Mouse (Mus musculus): Measurements from ENCODE around the gene Btnl2. TPM values are rescaled to one million over a fixed set of nuclear protein-coding genes. Genes with fewer than 3 reads are reported as not detected.

The Btnl2 gene
- total RNA-seq, 1 experiment, result not detected

DNA sequence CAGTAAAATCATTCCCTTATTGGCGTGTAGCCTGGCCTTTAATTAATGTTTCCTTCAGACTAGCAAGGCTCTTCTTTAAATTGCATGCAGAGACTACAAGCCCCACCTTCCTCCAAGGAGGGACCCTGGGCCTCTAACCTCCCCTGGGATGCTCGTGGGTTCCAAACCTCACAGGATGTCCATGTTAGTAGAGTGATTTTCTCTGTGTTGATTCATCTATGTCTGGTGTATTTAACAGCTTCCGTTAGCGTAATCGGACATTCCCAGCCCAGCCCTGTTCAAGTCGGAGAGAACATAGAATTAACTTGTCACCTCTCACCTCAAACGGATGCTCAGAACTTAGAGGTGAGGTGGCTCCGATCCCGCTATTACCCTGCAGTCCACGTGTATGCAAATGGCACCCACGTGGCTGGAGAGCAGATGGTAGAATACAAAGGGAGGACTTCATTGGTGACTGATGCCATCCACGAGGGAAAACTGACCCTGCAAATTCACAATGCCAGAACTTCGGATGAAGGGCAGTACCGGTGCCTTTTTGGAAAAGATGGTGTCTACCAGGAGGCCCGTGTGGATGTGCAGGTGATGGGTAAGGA, 8.4 kb downstream of the Btnl2 start:
- no peak for DNase-seq (ENCODE audit: low read depth, low spot score)
- no peaks in the 10 kb centered on the region for H3K4me1 ChIP-seq (ENCODE audit: control insufficient read depth in 2 of 2, insufficient read depth in 2 of 2, low read length in 2 of 2, poor library complexity in 1 of 2)
- TF ChIP-seq MAFK (IDR thresholded peaks at IDR 0.05; ENCODE audit: insufficient read depth, low read depth, low read length), result no peak
- TF ChIP-seq HCFC1 (IDR thresholded peaks at IDR 0.05; ENCODE audit: borderline replicate concordance, insufficient read depth, low read length), result no peak
- H3K27ac ChIP-seq (ENCODE audit: insufficient read depth, low read depth, low read length, poor library complexity, severe bottlenecking), result no peak overlapping the region
- H3K9me3 ChIP-seq (ENCODE audit: control insufficient read depth, insufficient read depth, low read depth, low read length), result no peaks in the 10 kb centered on the region
- no peak overlapping the region for H3K4me3 ChIP-seq (ENCODE audit: insufficient read depth in 1 of 2, low read depth in 1 of 2, low read length in 2 of 2, poor library complexity in 1 of 2, severe bottlenecking in 1 of 2)
- in situ Hi-C loops (cut with MboI; ENCODE audit: low sequenced_read_pairs in 2 of 2, unreplicated experiment in 2 of 2), result no loop called here
- H3K9ac ChIP-seq (ENCODE audit: insufficient read depth, low read depth, low read length, poor library complexity, severe bottlenecking), result no peak overlapping the region
- H3K36me3 ChIP-seq (ENCODE audit: control insufficient read depth, insufficient read depth, low read length, poor library complexity, severe bottlenecking), result no peaks in the 10 kb centered on the region

- DNase-seq (ENCODE audit: low read depth, low spot score), result no peak
- no peaks in the 10 kb centered on the region for H3K9me3 ChIP-seq (ENCODE audit: control insufficient read depth, insufficient read depth, low read depth, low read length)
- in situ Hi-C loops (cut with MboI; ENCODE audit: low sequenced_read_pairs in 2 of 2, unreplicated experiment in 2 of 2), result no loop called here
Observed at GRCm38 (mm10) chr17:34363676-34364310, 9.2 kb downstream of the Btnl2 start.

GRCm38 (mm10) chr17:34365031-34365430, 10.4 kb downstream of the Btnl2 start:
- in situ Hi-C loops (cut with MboI; ENCODE audit: low sequenced_read_pairs in 2 of 2, unreplicated experiment in 2 of 2), result no loop called here
- TF ChIP-seq CHD2 (IDR thresholded peaks at IDR 0.05; ENCODE audit: low read depth, low read length) (no peak), HCFC1 (IDR thresholded peaks at IDR 0.05; ENCODE audit: borderline replicate concordance, insufficient read depth, low read length) (no peak), ZC3H11A (IDR thresholded peaks at IDR 0.05; ENCODE audit: borderline replicate concordance, low read depth, low read length) (no peak), ZNF384 (IDR thresholded peaks at IDR 0.05; ENCODE audit: low read depth, low read length) (no peak), MAFK (IDR thresholded peaks at IDR 0.05; ENCODE audit: insufficient read depth, low read depth, low read length) (no peak)

More at GRCm38 (mm10) chr17:34363676-34364310, 9.2 kb downstream of the Btnl2 start:
- Histone ChIP-seq H3K27ac (ENCODE audit: insufficient read depth, low read depth, low read length, poor library complexity, severe bottlenecking) (no peak overlapping the region), H3K9ac (ENCODE audit: insufficient read depth, low read depth, low read length, poor library complexity, severe bottlenecking) (no peak overlapping the region), H3K4me3 (ENCODE audit: insufficient read depth in 1 of 2, low read depth in 1 of 2, low read length in 2 of 2, poor library complexity in 1 of 2, severe bottlenecking in 1 of 2) (no peak overlapping the region), H3K4me1 (ENCODE audit: control insufficient read depth in 2 of 2, insufficient read depth in 2 of 2, low read length in 2 of 2, poor library complexity in 1 of 2) (no peaks in the 10 kb centered on the region), H3K36me3 (ENCODE audit: control insufficient read depth, insufficient read depth, low read length, poor library complexity, severe bottlenecking) (no peaks in the 10 kb centered on the region)
- no peak for TF ChIP-seq CHD2 (IDR thresholded peaks at IDR 0.05; ENCODE audit: low read depth, low read length)
- no peak for TF ChIP-seq ZNF384 (IDR thresholded peaks at IDR 0.05; ENCODE audit: low read depth, low read length)
- no peak for TF ChIP-seq MAFK (IDR thresholded peaks at IDR 0.05; ENCODE audit: insufficient read depth, low read depth, low read length)
- TF ChIP-seq ZC3H11A (IDR thresholded peaks at IDR 0.05; ENCODE audit: borderline replicate concordance, low read depth, low read length), result no peak
- TF ChIP-seq HCFC1 (IDR thresholded peaks at IDR 0.05; ENCODE audit: borderline replicate concordance, insufficient read depth, low read length), result no peak

GRCm38 (mm10) chr17:34370563-34370962, 15.9 kb downstream of the Btnl2 start:
- no peak for TF ChIP-seq ZC3H11A (IDR thresholded peaks at IDR 0.05; ENCODE audit: borderline replicate concordance, low read depth, low read length)
- no peak for TF ChIP-seq HCFC1 (IDR thresholded peaks at IDR 0.05; ENCODE audit: borderline replicate concordance, insufficient read depth, low read length)
- no peak for TF ChIP-seq CHD2 (IDR thresholded peaks at IDR 0.05; ENCODE audit: low read depth, low read length)
- TF ChIP-seq MAFK (IDR thresholded peaks at IDR 0.05; ENCODE audit: insufficient read depth, low read depth, low read length), result no peak
- no peak for TF ChIP-seq ZNF384 (IDR thresholded peaks at IDR 0.05; ENCODE audit: low read depth, low read length)
- Histone ChIP-seq H3K36me3 (ENCODE audit: control insufficient read depth, insufficient read depth, low read length, poor library complexity, severe bottlenecking) (no peaks in the 10 kb centered on the region), H3K9me3 (ENCODE audit: control insufficient read depth, insufficient read depth, low read depth, low read length) (no peaks in the 10 kb centered on the region), H3K9ac (ENCODE audit: insufficient read depth, low read depth, low read length, poor library complexity, severe bottlenecking) (no peak overlapping the region), H3K4me1 (ENCODE audit: control insufficient read depth in 2 of 2, insufficient read depth in 2 of 2, low read length in 2 of 2, poor library complexity in 1 of 2) (no peaks in the 10 kb centered on the region), H3K27ac (ENCODE audit: insufficient read depth, low read depth, low read length, poor library complexity, severe bottlenecking) (no peak overlapping the region), H3K4me3 (ENCODE audit: insufficient read depth in 1 of 2, low read depth in 1 of 2, low read length in 2 of 2, poor library complexity in 1 of 2, severe bottlenecking in 1 of 2) (no peak overlapping the region)
- no peak for DNase-seq (ENCODE audit: low read depth, low spot score)
- in situ Hi-C loops (cut with MboI; ENCODE audit: low sequenced_read_pairs in 2 of 2, unreplicated experiment in 2 of 2), result no loop called here

More at GRCm38 (mm10) chr17:34365031-34365430, 10.4 kb downstream of the Btnl2 start:
- Histone ChIP-seq H3K27ac (ENCODE audit: insufficient read depth, low read depth, low read length, poor library complexity, severe bottlenecking) (no peak overlapping the region), H3K36me3 (ENCODE audit: control insufficient read depth, insufficient read depth, low read length, poor library complexity, severe bottlenecking) (no peaks in the 10 kb centered on the region), H3K4me1 (ENCODE audit: control insufficient read depth in 2 of 2, insufficient read depth in 2 of 2, low read length in 2 of 2, poor library complexity in 1 of 2) (no peaks in the 10 kb centered on the region), H3K4me3 (ENCODE audit: insufficient read depth in 1 of 2, low read depth in 1 of 2, low read length in 2 of 2, poor library complexity in 1 of 2, severe bottlenecking in 1 of 2) (no peak overlapping the region), H3K9me3 (ENCODE audit: control insufficient read depth, insufficient read depth, low read depth, low read length) (no peaks in the 10 kb centered on the region), H3K9ac (ENCODE audit: insufficient read depth, low read depth, low read length, poor library complexity, severe bottlenecking) (no peak overlapping the region)
- no peak for DNase-seq (ENCODE audit: low read depth, low spot score)
